Mouse (Mus musculus) brain, embryonic 14.5 days (tissue): ENCODE results near the gene Tm4sf1.

Source experiments
- CTCF ChIP-seq: fragments of 200-500 bp; IDR thresholded peaks from 2 replicates; pipeline ENCODE4 v1.5.1; 2012; ENCODE audit warnings: inconsistent platforms, mild to moderate bottlenecking, moderate library complexity, borderline replicate concordance; ENCODE audit not compliant: insufficient read depth, insufficient read length; ENCODE audit errors: extremely low read depth
- POLR2A ChIP-seq: fragments of 200-500 bp; IDR thresholded peaks from 2 replicates; pipeline ENCODE4 v1.6.1; 2012; ENCODE audit warnings: mild to moderate bottlenecking, inconsistent platforms, borderline replicate concordance; ENCODE audit not compliant: poor library complexity, insufficient read depth, insufficient read length, severe bottlenecking; ENCODE audit errors: extremely low read depth

DNA sequence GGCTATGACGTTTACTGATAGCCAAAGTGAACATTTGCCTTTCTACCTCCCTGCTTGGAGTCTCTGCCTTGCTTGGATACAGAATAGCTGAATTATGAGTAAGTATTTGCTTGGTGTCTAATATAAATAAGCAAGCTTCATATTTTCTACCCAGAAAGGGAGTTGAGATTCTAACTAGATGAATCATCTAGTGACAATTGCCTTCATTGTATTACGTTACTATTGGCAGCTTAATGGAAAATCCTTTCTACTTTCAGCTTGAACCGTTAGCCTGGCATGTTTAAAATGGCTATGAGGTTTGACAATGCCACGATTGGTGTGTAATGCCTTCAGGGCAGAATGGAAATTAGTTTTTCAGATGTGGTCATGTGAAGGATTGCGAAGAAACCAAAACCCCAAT lies 2.7 kb upstream of the Tm4sf1 start:
- TF ChIP-seq POLR2A (no peak), CTCF (no peak)
